Mouse (Mus musculus) stomach, postnatal 0 days (tissue): ENCODE measurements around the gene Habp4. TPM values are rescaled to one million over a fixed set of nuclear protein-coding genes. Genes with fewer than 3 reads are reported as not detected.

Source experiments
- ATAC-seq: fragments of 200-750 bp; cut with Nextera tagmentation; 2 replicates; pipeline ENCODE4 v1.8.0; 2017; ENCODE audit not compliant: low FRiP score, low TSS enrichment
- DNase-seq: peaks from one replicate; pipeline ENCODE4 v3.0.0-alpha.2; 2016; ENCODE audit warnings: low spot score
- H3K27ac ChIP-seq: fragments of 300-500 bp; sonication (generic); replicated peaks from 2 replicates; pipeline ENCODE4 v1.5.1; 2014; ENCODE audit warnings: mild to moderate bottlenecking, control low read depth
- H3K27me3 ChIP-seq: fragments of 300-500 bp; sonication (generic); 2 replicates; pipeline ENCODE4 v1.6.1; 2014; ENCODE audit warnings: low read length; ENCODE audit not compliant: control insufficient read depth, insufficient read depth
- H3K36me3 ChIP-seq: fragments of 300-500 bp; sonication (generic); 2 replicates; pipeline ENCODE4 v1.6.1; 2014; ENCODE audit warnings: low read length, mixed read lengths; ENCODE audit not compliant: control insufficient read depth, insufficient read depth
- H3K4me1 ChIP-seq: fragments of 300-500 bp; sonication (generic); replicated peaks from 2 replicates; pipeline ENCODE4 v1.6.1; 2014; ENCODE audit warnings: antibody characterized with exemption; ENCODE audit not compliant: control insufficient read depth, insufficient read depth
- H3K4me2 ChIP-seq: fragments of 300-500 bp; sonication (generic); replicated peaks from 2 replicates; pipeline ENCODE4 v1.6.1; 2014; ENCODE audit warnings: low read depth, mild to moderate bottlenecking, control low read depth, moderate library complexity
- H3K4me3 ChIP-seq: fragments of 300-500 bp; sonication (generic); 2 replicates; pipeline ENCODE4 v1.5.1; 2014; ENCODE audit warnings: low read depth, low read length, control low read depth
- H3K9ac ChIP-seq: fragments of 300-500 bp; sonication (generic); 2 replicates; pipeline ENCODE4 v1.6.1; 2014; ENCODE audit warnings: mild to moderate bottlenecking, low read length, control low read depth, mixed read lengths
- H3K9me3 ChIP-seq: fragments of 300-500 bp; sonication (generic); 2 replicates; pipeline ENCODE4 v1.6.1; 2016; ENCODE audit warnings: low read length; ENCODE audit not compliant: control insufficient read depth
- CTCF ChIP-seq: IDR thresholded peaks from 2 replicates; pipeline ENCODE4 v1.5.1; 2016; ENCODE audit warnings: antibody characterized with exemption, low read depth, mild to moderate bottlenecking, moderate library complexity
- EP300 ChIP-seq: optimal IDR thresholded peaks from 2 replicates; pipeline ENCODE3; 2016; ENCODE audit warnings: antibody characterized with exemption
- WGBS: fragments of 180-500 bp; shearing (Covaris S2); extraction: QIAGEN DNeasy Blood & Tissue Kit; methylation state at CpG from one replicate; pipeline ENCODE4 v1.1.7; 2014; 5-methylcytosine and 5-hydroxymethylcytosine counted together
- polyA plus RNA-seq: library from polyadenylated mRNA; unstranded; fragments of >200 nt; fragmentation: Nextera tagmentation; extraction: Ambion mirVana; gene quantifications from 2 replicates; pipeline ENCODE4 v1.2.1, GENCODE M21; 2015

Gene Habp4
- polyA plus RNA-seq, 1 experiment from 2014 or later = 11.9 TPM

- H3K27me3 ChIP-seq = no peaks in the 10 kb centered on the region
- H3K4me3 ChIP-seq = no peak overlapping the region
- H3K4me2 ChIP-seq = no peak overlapping the region
- 0 out of 2 replicates have a peak, but pooled peaks cover 3% of the 10 kb centered on the region for H3K36me3 ChIP-seq
- TF ChIP-seq EP300 (no peak), CTCF (no peak)
- H3K27ac ChIP-seq = no peak overlapping the region
- H3K4me1 ChIP-seq = no peaks in the 10 kb centered on the region
- 89% methylated on average over 9 of the region's 9 CpGs for WGBS
- no peaks in the 10 kb centered on the region for H3K9me3 ChIP-seq
- no peak overlapping the region for H3K9ac ChIP-seq
- no peak for DNase-seq
- no peak for ATAC-seq
These were observed 24.0 kb downstream of the Habp4 start for GRCm38 (mm10) chr13:64185586-64185985.

- ATAC-seq (no peak), DNase-seq (no peak)
- H3K36me3 ChIP-seq = 0 out of 2 replicates have a peak, but pooled peaks cover 3% of the 10 kb centered on the region
- H3K9me3 ChIP-seq = no peaks in the 10 kb centered on the region
- H3K27me3 ChIP-seq = no peaks in the 10 kb centered on the region
- no peak for TF ChIP-seq EP300
- TF ChIP-seq CTCF = no peak
- H3K27ac ChIP-seq = no peak overlapping the region
- WGBS = 91% methylated on average over 4 of the region's 4 CpGs
- no peak overlapping the region for H3K9ac ChIP-seq
- H3K4me2 ChIP-seq = no peak overlapping the region
- H3K4me3 ChIP-seq = no peak overlapping the region
- no peaks in the 10 kb centered on the region for H3K4me1 ChIP-seq
These were observed 24.9 kb downstream of the Habp4 start for GRCm38 (mm10) chr13:64186516-64186915.

- no peak overlapping the region for H3K4me3 ChIP-seq
- no peak for DNase-seq
These were observed 25.4 kb downstream of the Habp4 start for GRCm38 (mm10) chr13:64187065-64187464.

GRCm38 (mm10) chr13:64197899-64198298 is 36.3 kb downstream of the Habp4 start:
- Histone ChIP-seq H3K4me3 (no peak overlapping the region), H3K4me1 (no peaks in the 10 kb centered on the region), H3K27me3 (no peaks in the 10 kb centered on the region), H3K9ac (no peak overlapping the region), H3K27ac (no peak overlapping the region), H3K9me3 (no peaks in the 10 kb centered on the region), H3K4me2 (no peak overlapping the region), H3K36me3 (peaks cover 4% of the 10 kb centered on the region; the same call in 1 of the 2 replicates)
- DNase-seq (no peak), ATAC-seq (no peak)
- TF ChIP-seq CTCF (no peak), EP300 (no peak)
- WGBS = 71% methylated on average over 6 of the region's 6 CpGs

More at GRCm38 (mm10) chr13:64187065-64187464, 25.4 kb downstream of the Habp4 start:
- Histone ChIP-seq H3K36me3 (0 out of 2 replicates have a peak, but pooled peaks cover 3% of the 10 kb centered on the region), H3K4me2 (no peak overlapping the region), H3K27ac (no peak overlapping the region), H3K9ac (no peak overlapping the region), H3K4me1 (no peaks in the 10 kb centered on the region), H3K27me3 (no peaks in the 10 kb centered on the region), H3K9me3 (no peaks in the 10 kb centered on the region)
- no peak for ATAC-seq
- no peak for TF ChIP-seq EP300
- no peak for TF ChIP-seq CTCF

- Histone ChIP-seq H3K4me3 (no peak overlapping the region), H3K9ac (no peak overlapping the region), H3K36me3 (peaks cover 4% of the 10 kb centered on the region; the same call in 1 of the 2 replicates), H3K9me3 (no peaks in the 10 kb centered on the region), H3K4me2 (no peak overlapping the region), H3K4me1 (no peaks in the 10 kb centered on the region), H3K27ac (no peak overlapping the region), H3K27me3 (no peaks in the 10 kb centered on the region)
- TF ChIP-seq EP300 = no peak
- no peak for TF ChIP-seq CTCF
- ATAC-seq = no peak
- DNase-seq = no peak
- WGBS = 94% methylated on average over 4 of the region's 4 CpGs
These were observed 36.7 kb downstream of the Habp4 start for GRCm38 (mm10) chr13:64198310-64198709.

DNA sequence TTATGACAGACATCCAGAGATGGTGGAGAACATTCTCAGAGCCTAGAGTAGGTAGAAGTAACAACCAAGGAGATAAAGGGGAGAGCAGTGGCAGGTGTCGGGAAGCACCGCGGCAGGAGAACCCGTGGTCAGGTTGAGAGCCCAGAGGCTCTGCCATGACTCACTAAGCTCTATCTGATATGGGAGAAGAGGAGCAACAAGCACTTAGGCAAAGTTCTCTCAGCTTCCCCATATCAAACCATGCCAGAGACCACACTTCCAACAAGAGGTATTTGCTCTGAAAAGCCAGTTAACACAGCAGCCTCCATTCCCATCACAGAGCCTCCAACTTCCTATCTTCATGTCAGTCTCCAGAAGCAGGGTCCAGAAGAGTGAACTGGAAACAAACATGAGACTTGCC is 39.3 kb downstream of the Habp4 start:
- Histone ChIP-seq H3K4me2 (no peak overlapping the region), H3K4me3 (no peak overlapping the region), H3K36me3 (peaks cover 4% of the 10 kb centered on the region; the same call in 1 of the 2 replicates), H3K4me1 (no peaks in the 10 kb centered on the region), H3K9me3 (no peaks in the 10 kb centered on the region), H3K27me3 (no peaks in the 10 kb centered on the region), H3K27ac (no peak overlapping the region), H3K9ac (no peak overlapping the region)
- TF ChIP-seq CTCF (no peak), EP300 (no peak)
- WGBS = 93% methylated on average over 4 of the region's 4 CpGs
- no peak for DNase-seq
- ATAC-seq = no peak
